Mouse (Mus musculus) bone marrow macrophage, adult 2 months (primary cell): ENCODE measurements around the gene Fgf22.

ENCODE experiments used
- CTCF ChIP-seq: IDR thresholded peaks from 2 replicates; pipeline ENCODE4 v1.5.1; 2012; ENCODE audit warnings: low read depth, mild to moderate bottlenecking, low read length, moderate library complexity
- POLR2A ChIP-seq: IDR thresholded peaks from 2 replicates; pipeline ENCODE4 v1.6.1; 2012; ENCODE audit warnings: mild to moderate bottlenecking, low read depth, low read length, borderline replicate concordance

DNA sequence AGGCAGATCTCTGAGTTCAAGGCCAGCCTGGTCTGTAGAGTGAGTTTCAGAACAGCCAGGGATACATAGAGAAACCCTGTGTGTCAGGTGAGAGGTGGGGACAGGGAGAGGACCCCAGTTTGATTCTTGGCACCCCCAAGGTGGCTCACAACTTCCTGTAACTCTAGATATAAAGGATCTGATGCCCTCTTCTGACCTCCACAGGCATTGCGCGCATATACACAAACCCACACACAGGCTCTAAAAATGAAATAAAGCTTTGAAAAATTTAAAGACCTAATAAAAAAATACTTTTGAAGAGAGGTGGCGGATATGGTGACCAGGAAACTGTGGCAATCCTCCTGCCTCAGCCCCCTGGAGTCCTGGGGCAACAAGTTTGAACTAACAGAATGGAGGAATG, 41.0 kb downstream of the Fgf22 start:
- TF ChIP-seq CTCF (no peak), POLR2A (no peak)
